Mouse (Mus musculus) bone marrow macrophage, adult 2 months (primary cell): ENCODE measurements around the gene Ryr3. TPM values are rescaled to one million over a fixed set of nuclear protein-coding genes. Genes with fewer than 3 reads are reported as not detected.

Source experiments
- H3K27ac ChIP-seq: 2 replicates; pipeline ENCODE4 v1.5.1; 2012; ENCODE audit warnings: low read depth, low read length; ENCODE audit not compliant: insufficient read depth
- H3K4me1 ChIP-seq: 2 replicates; pipeline ENCODE4 v1.6.1; 2012; ENCODE audit warnings: low read length; ENCODE audit not compliant: control insufficient read depth, insufficient read depth
- H3K4me3 ChIP-seq: 2 replicates; pipeline ENCODE4 v1.5.1; 2012; ENCODE audit warnings: mild to moderate bottlenecking, low read length, moderate library complexity; ENCODE audit not compliant: insufficient read depth
- CTCF ChIP-seq: IDR thresholded peaks from 2 replicates; pipeline ENCODE4 v1.5.1; 2012; ENCODE audit warnings: low read depth, mild to moderate bottlenecking, low read length, moderate library complexity
- POLR2A ChIP-seq: IDR thresholded peaks from 2 replicates; pipeline ENCODE4 v1.6.1; 2012; ENCODE audit warnings: mild to moderate bottlenecking, low read depth, low read length, borderline replicate concordance
- polyA plus RNA-seq: library from polyadenylated mRNA; stranded (reverse); fragments of >200 nt; gene quantifications from 2 replicates; pipeline ENCODE4 v1.2.4, GENCODE M21; 2012; ENCODE audit not compliant: missing spikeins, insufficient read depth, insufficient read length

The Ryr3 gene
- polyA plus RNA-seq, 1 experiment = not detected

- no peaks in the 10 kb centered on the region for H3K4me1 ChIP-seq
- TF ChIP-seq POLR2A = no peak
- no peak for TF ChIP-seq CTCF
- H3K4me3 ChIP-seq = no peak overlapping the region
- H3K27ac ChIP-seq = no peak overlapping the region
Measured at GRCm38 (mm10) chr2:112759678-112760077, 457.2 kb downstream of the Ryr3 start.

GRCm38 (mm10) chr2:112758732-112759131 lies 458.2 kb downstream of the Ryr3 start:
- Histone ChIP-seq H3K4me1 (no peaks in the 10 kb centered on the region), H3K4me3 (no peak overlapping the region), H3K27ac (no peak overlapping the region)
- TF ChIP-seq CTCF (no peak), POLR2A (no peak)

- no peak overlapping the region for H3K4me3 ChIP-seq
- H3K27ac ChIP-seq = no peak overlapping the region
- TF ChIP-seq POLR2A (no peak), CTCF (no peak)
- no peaks in the 10 kb centered on the region for H3K4me1 ChIP-seq
Measured at GRCm38 (mm10) chr2:112753316-112753715, 463.6 kb downstream of the Ryr3 start.

- TF ChIP-seq CTCF (no peak), POLR2A (no peak)
- Histone ChIP-seq H3K27ac (no peak overlapping the region), H3K4me1 (no peaks in the 10 kb centered on the region), H3K4me3 (no peak overlapping the region)
Measured at GRCm38 (mm10) chr2:112751416-112751815, 465.5 kb downstream of the Ryr3 start.

GRCm38 (mm10) chr2:112748532-112748931 lies 468.4 kb downstream of the Ryr3 start:
- H3K4me3 ChIP-seq = no peak overlapping the region
- H3K4me1 ChIP-seq = no peaks in the 10 kb centered on the region
- no peak overlapping the region for H3K27ac ChIP-seq
- TF ChIP-seq CTCF (no peak), POLR2A (no peak)

- no peaks in the 10 kb centered on the region for H3K4me1 ChIP-seq
- H3K27ac ChIP-seq = no peak overlapping the region
- TF ChIP-seq CTCF (no peak), POLR2A (no peak)
- H3K4me3 ChIP-seq = no peak overlapping the region
Measured at GRCm38 (mm10) chr2:112732942-112733341, 484.0 kb downstream of the Ryr3 start.

- Histone ChIP-seq H3K4me3 (no peak overlapping the region), H3K4me1 (no peaks in the 10 kb centered on the region), H3K27ac (no peak overlapping the region)
- no peak for TF ChIP-seq CTCF
- TF ChIP-seq POLR2A = no peak
Measured at GRCm38 (mm10) chr2:112727842-112728241, 489.1 kb downstream of the Ryr3 start.

- H3K27ac ChIP-seq = no peak overlapping the region
- TF ChIP-seq CTCF (no peak), POLR2A (no peak)
- no peaks in the 10 kb centered on the region for H3K4me1 ChIP-seq
- no peak overlapping the region for H3K4me3 ChIP-seq
Measured at GRCm38 (mm10) chr2:112721217-112721616, 495.7 kb downstream of the Ryr3 start.

- Histone ChIP-seq H3K4me3 (no peak overlapping the region), H3K27ac (no peak overlapping the region), H3K4me1 (no peaks in the 10 kb centered on the region)
- TF ChIP-seq POLR2A = no peak
- no peak for TF ChIP-seq CTCF
Measured at GRCm38 (mm10) chr2:112720715-112721114, 496.2 kb downstream of the Ryr3 start.

GRCm38 (mm10) chr2:112714648-112715047 lies 502.2 kb downstream of the Ryr3 start:
- H3K27ac ChIP-seq = no peak overlapping the region
- TF ChIP-seq POLR2A = no peak
- no peak for TF ChIP-seq CTCF
- H3K4me3 ChIP-seq = no peak overlapping the region
- H3K4me1 ChIP-seq = no peaks in the 10 kb centered on the region

GRCm38 (mm10) chr2:112681817-112682216 lies 535.1 kb downstream of the Ryr3 start:
- no peak for TF ChIP-seq POLR2A
- no peak for TF ChIP-seq CTCF
- Histone ChIP-seq H3K4me1 (no peaks in the 10 kb centered on the region), H3K4me3 (no peak overlapping the region), H3K27ac (no peak overlapping the region)
